Mouse (Mus musculus): ENCODE data around the gene Cenpb.
A peak's percentile ranks its signal among the peaks of the same experiment; 100 is the strongest.

Gene Cenpb

DNA sequence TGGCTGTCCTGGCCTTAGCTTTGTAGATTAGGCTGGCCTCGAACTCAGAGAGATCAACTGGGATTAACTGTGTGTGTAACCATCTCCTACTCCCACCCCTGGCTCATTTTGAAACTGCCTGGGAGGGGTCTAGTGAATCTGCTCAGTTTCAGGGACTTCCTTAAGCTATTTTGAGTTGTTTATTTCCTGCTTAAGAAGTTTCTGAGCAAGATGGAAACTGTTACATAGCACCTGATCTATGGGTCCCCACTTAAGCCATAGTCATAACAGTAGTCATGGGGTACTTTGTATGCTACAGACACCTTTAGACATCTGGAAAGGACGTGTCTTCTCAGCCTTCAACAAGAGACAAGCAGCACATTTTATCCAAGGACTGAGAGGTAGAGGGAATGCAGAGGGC is 20.8 kb upstream of the Cenpb start:
- DNase-seq (ENCODE audit: low spot score), result no peak

DNA sequence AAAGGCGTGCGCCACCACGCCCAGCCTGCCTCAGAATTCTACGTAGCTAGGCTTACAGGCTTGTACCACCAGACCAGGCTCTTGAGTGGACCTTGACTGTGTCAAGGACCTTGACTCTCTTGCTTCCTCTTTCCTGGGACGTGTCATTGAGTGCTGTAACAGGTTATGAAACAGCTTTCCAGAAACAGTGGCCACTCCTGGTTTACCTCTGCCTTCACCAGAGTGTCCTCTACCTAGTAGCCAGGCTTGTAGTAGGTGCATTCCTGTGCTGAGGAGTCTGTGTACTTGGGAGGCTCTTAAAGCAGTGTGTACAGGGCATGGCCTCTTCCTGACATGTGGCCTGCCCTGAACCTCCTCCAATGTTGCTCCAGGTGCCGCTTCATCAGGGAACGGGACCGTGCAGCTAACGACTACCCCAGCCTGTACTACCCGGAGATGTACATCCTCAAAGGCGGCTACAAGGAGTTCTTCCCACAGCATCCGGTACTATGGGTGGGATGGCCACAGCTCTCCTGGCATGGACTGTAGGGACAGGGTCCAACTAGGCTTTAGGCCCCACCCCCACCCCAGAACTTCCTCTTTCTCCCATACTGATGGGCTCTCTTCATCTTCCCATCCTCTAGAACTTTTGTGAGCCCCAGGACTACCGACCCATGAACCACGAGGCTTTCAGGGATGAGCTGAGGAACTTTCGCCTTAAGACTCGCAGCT is 16.9 kb upstream of the Cenpb start:
- DNase-seq (ENCODE audit: low spot score), result no peak

DNA sequence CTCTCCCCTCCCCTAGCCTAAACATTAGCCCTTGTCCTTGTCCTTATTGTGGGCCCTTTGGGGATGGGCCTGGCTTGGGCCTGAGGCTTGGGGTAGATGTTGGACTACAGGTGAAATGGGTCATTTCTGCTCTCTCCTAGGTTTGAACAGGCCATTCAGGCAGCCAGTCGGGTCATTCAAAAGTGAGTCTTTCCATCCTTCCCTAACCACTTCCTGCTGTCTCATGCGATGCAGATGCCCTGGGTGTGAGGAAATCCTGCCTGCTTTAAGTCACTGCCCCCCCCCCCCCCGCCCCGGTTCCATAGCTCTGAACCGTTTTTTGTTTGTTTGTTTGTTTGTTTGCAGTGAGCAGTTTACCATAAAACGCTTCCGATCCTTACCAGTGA is 11.1 kb upstream of the Cenpb start:
- no peak for DNase-seq (ENCODE audit: low spot score)

DNA sequence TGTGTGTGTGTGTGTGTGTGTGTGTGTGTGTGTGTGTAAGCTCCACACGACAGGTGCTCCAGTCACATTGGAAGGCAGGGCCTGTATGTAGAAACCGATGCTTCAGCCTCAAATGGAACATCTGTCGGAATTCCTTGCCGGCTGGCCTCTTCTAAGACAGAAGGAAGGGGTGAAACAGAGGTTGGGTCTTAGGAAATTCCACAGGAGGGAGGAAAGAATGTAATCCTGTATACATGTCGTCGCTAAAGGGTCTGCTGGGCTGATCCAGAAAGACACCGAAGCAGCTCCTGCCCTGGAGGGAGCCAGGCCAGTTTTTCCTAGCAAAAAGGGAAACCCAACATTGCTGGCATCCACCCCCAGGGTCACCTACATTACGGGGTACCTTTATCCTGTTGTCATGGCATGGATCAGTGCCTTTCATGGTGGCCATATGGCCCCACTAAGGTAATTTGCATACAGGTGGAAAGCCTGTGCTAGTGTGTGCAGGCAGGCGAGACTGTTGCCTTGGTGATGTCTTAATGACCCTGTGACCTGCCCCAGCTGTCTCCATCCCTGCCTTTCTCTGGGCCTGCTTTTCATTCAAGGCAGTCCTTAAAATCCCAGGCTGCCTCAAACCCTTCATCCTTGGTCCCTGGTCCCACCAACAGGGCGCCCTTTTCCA is 10.6 kb upstream of the Cenpb start:
- DNase-seq (ENCODE audit: low spot score), result no peak

DNA sequence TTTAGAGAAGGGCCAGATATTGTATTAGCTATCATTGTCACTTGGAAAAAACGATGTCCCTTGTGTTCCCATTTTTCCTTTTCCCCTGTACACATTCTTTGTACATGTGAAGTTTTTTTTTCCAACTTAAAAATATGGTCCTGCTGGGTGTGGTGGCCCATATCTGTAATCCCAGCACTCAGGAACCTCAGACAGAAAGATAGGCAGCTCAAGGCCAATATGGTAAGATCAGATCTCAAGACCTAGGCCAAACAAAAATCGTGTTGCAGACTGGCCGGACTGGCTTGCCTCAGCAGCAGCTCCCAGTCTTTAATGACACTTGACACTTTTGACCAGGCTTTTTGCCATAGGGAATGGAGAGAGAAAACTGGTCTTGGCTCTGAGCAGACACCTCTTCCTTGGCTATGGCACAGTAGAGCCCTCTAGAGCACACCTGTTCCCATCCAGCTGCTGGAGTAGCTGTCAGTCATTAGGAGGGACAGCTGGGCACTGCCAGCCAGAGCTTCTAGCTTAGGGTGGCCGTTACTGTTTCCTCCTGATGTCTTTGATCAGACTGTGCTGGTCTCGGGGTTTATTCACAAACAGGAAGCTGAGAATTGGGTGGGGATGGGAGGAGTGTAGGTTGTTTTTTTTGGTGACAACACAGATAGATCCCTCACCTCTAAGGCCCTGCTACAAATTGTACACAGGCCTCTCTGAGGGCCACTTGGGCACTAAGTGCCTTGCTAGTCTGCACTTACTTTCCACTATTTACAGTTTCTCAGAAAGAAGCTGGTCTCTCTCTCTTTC is 9.8 kb upstream of the Cenpb start:
- no peak for DNase-seq (ENCODE audit: low spot score)

GRCm38 (mm10) chr2:131188311-131188710 is 8.4 kb upstream of the Cenpb start:
- no peak for DNase-seq (ENCODE audit: low spot score)

DNA sequence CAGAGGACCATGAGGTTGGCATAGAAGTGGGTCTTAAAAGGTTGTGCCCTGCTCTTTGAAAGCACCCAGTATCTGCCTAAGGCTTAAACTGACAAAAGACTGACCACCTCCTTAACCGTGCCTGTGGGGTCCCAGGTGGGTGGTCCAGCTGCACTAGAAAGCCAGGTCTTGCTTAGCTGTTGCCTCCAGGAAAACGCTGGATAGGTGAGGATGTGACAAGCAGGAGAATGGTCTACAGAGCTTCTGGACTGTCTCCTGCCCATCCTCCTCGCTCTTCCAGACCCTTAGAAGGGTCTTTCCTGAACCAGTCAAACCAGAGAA is 7.7 kb upstream of the Cenpb start:
- DNase-seq (ENCODE audit: low spot score), result no peak

- peak; percentile 91 for DNase-seq (ENCODE audit: low spot score)
Measured at GRCm38 (mm10) chr2:131186771-131187601, 7.1 kb upstream of the Cenpb start, which contains the start of the genes Cdc25b and Spef1. Gene Cdc25b, plus strand, starts transcription at chr2:131186949. Gene Spef1, minus strand, starts transcription at chr2:131187282.

GRCm38 (mm10) chr2:131186343-131186742 is 6.5 kb upstream of the Cenpb start:
- DNase-seq (ENCODE audit: low spot score), result no peak

DNA sequence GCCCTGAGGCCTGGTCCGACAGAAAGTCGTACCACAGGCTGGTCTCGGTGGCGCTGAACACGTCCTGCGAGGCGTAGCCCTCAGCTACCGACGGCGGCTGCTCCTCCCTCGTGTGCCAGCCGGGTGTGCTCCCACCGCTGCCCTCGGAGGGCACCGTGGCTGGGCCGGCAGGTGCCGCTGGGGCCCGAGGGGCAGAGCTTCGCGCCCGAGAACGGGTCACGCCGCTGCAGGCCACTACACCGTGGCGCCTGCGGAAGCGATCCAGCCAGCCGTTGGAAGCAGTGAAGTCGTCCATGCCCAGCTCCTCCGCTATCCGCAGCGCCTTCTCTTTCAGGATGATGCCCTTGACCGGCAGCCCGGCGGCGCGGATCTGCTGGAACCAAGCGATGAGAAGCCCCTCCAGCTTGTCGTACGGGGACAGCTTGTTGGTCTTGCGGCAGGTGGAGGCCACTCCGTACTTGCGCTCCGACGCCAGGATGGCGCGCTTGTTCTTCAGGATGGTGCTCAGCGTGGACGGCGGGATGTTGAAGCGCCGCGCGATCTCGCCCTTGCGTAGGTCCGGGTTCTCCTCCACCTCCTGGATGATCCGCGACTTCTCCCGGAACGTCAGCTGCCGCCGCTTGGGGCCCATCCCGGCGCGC is 501 bp downstream of the Cenpb start:
- peak; percentile 64 for DNase-seq (ENCODE audit: low spot score)

GRCm38 (mm10) chr2:131178828-131179245 is 1.0 kb downstream of the Cenpb start:
- peak; percentile 19 for DNase-seq (ENCODE audit: low spot score)

DNA sequence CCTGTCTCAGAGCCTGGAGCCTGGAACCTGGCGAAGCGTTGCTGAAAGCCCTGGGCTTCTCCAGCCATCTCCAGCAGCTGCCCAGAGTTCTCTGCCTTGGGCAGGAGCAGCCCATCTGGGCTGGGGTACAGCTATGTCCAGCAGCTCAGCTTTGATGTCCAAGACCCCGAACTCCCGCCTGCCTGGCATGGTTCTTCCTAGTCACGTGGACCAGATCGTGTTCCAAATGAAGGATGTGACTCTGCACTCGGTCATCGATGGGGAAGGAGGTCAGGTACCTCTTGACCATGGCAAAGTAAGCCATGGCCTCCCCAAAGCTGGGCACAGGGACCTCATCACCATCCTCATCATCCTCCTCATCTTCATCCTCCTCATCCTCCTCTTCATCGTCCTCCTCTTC is 1.9 kb downstream of the Cenpb start:
- DNase-seq (ENCODE audit: low spot score), result no peak

- peak; percentile 68 for DNase-seq (ENCODE audit: low spot score)
Measured at GRCm38 (mm10) chr2:131176491-131176890, 3.4 kb downstream of the Cenpb start.

DNA sequence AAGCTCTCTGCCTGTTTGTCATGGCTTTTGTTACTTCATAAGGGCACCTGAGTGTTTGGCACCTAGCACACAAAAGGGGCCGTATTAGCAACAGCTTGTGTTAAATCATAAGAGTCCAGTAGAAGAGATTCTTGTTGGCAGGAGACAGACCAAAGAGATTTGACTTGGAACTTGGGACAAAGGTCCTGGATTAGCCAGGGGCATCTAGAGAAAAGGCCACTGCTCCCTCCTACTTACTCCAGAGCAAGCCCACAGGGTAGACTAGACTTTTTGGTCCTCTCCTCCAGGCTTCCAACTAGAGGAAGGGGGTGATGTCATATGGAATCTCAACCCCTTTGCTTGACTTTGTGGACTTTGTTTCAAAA is 3.9 kb downstream of the Cenpb start:
- no peak for DNase-seq (ENCODE audit: low spot score)

DNA sequence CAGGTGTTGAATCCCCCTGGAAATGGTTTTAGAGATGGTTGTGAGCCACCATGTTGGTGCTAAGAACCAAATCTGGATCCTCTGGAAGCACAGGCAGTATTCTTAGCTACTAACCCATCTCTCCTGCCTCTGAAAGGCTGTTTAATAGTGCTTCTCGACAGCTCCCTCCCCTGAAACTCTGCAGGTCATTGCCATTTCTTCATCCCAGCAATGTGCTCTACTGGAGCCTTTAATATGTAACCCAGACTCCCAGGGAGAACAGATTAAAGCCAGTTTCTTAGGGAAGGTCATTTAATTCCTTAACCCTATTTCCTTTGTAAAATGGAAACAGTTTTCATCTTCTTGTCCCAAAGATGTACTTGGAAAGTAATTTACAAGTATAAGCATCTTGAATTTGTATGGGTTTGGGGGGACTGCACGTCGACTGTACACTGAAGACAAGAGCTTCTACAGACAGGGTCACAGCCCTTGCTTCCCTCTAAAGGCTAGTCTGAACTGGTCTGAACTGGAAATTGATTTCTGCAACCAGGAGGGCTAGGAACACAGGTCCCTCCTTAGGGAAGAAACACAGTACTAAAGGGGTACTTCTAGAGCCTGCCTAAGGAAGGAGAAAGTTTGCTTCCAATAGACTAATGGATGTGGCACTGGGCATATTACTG is 4.5 kb downstream of the Cenpb start:
- DNase-seq (ENCODE audit: low spot score), result no peak

GRCm38 (mm10) chr2:131174700-131175099 is 5.2 kb downstream of the Cenpb start:
- DNase-seq (ENCODE audit: low spot score), result peak; percentile 58

DNA sequence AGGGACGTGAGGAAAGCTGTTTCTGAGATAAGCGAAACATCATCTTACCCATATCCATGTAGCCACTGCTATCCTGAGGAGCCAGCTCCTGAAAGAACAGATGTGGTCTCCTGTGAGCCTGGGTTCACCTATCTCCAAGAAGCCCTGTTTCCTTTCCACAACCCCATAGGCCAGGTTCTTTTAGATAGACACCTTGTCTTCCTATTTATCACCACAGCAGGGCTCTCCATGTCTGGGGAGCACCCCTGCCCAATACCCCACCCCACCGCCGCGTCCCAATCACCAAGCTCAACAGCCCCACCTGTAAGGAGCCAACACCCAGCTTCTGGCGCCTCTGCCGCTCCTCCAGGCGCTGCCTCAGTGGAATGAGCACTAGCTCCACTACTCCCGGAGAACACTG is 7.5 kb downstream of the Cenpb start:
- no peak for DNase-seq (ENCODE audit: low spot score)

- peak; percentile 83 for DNase-seq (ENCODE audit: low spot score)
Measured at GRCm38 (mm10) chr2:131171401-131172104, 8.3 kb downstream of the Cenpb start.

GRCm38 (mm10) chr2:131170936-131171335 is 8.9 kb downstream of the Cenpb start:
- no peak for DNase-seq (ENCODE audit: low spot score)

GRCm38 (mm10) chr2:131168914-131169313 is 11.0 kb downstream of the Cenpb start:
- DNase-seq (ENCODE audit: low spot score), result no peak

- DNase-seq (ENCODE audit: low spot score), result no peak
Measured at GRCm38 (mm10) chr2:131167984-131168383, 11.9 kb downstream of the Cenpb start.

Measured in urinary bladder, postnatal 14 days (tissue).